Mouse (Mus musculus) liver, embryonic 15.5 days (tissue): Measurements from ENCODE around the gene Tab3. TPM values are rescaled to one million over a fixed set of nuclear protein-coding genes. Genes with fewer than 3 reads are reported as not detected.

Experiments used
- ATAC-seq: fragments of 200-750 bp; cut with Nextera tagmentation; 2 replicates; pipeline ENCODE4 v1.8.0; 2017; ENCODE audit warnings: moderate number of reproducible peaks, mild to moderate bottlenecking, moderate library complexity; ENCODE audit not compliant: insufficient read depth
- H3K27ac ChIP-seq: fragments of 300-500 bp; sonication (generic); replicated peaks from 2 replicates; pipeline ENCODE4 v1.5.1; 2015; ENCODE audit warnings: mild to moderate bottlenecking, inconsistent platforms
- H3K27me3 ChIP-seq: fragments of 300-500 bp; sonication (generic); 2 replicates; pipeline ENCODE4 v1.6.1; 2015; ENCODE audit warnings: mild to moderate bottlenecking, inconsistent platforms
- H3K36me3 ChIP-seq: fragments of 300-500 bp; sonication (generic); replicated peaks from 2 replicates; pipeline ENCODE4 v1.6.1; 2015; ENCODE audit warnings: moderate library complexity, mild to moderate bottlenecking, inconsistent platforms
- H3K4me1 ChIP-seq: fragments of 300-500 bp; sonication (generic); replicated peaks from 2 replicates; pipeline ENCODE4 v1.6.1; 2015; ENCODE audit warnings: inconsistent platforms
- H3K4me2 ChIP-seq: fragments of 300-500 bp; sonication (generic); 2 replicates; pipeline ENCODE4 v1.6.1; 2015; ENCODE audit warnings: moderate library complexity, mild to moderate bottlenecking, inconsistent platforms
- H3K4me3 ChIP-seq: fragments of 300-500 bp; sonication (generic); replicated peaks from 2 replicates; pipeline ENCODE4 v1.5.1; 2015; ENCODE audit warnings: mild to moderate bottlenecking, inconsistent platforms
- H3K9ac ChIP-seq: fragments of 300-500 bp; sonication (generic); 2 replicates; pipeline ENCODE4 v1.6.1; 2015; ENCODE audit warnings: moderate library complexity, mild to moderate bottlenecking, inconsistent platforms
- H3K9me3 ChIP-seq: fragments of 300-500 bp; sonication (generic); replicated peaks from 2 replicates; pipeline ENCODE4 v1.6.1; 2016; ENCODE audit warnings: inconsistent platforms
- WGBS: fragments of 180-500 bp; shearing (Covaris S2); methylation state at CpG from one replicate; pipeline ENCODE4 v1.1.7; 2015; ENCODE audit warnings: mixed read lengths; ENCODE audit not compliant: insufficient replicate concordance; 5-methylcytosine and 5-hydroxymethylcytosine counted together
- polyA plus RNA-seq: library from polyadenylated mRNA; unstranded; fragments of >200 nt; fragmentation: Nextera tagmentation; extraction: Ambion mirVana; gene quantifications from 2 replicates; pipeline ENCODE4 v1.2.1, GENCODE M21; 2015

Tab3 gene
- polyA plus RNA-seq, result 7.3 and 8.2 TPM in 2 replicates

GRCm38 (mm10) chrX:85573532-85574181 lies at the start of gene Tab3:
TSS of gene Tab3 (plus strand) at chrX:85574022.
- ATAC-seq, result peak; percentile 95
- H3K4me1 ChIP-seq, result peaks cover 14% of the 10 kb centered on the region
- H3K9ac ChIP-seq, result peak within 1 kb of the TSS; percentile 88
- H3K27me3 ChIP-seq, result peaks cover 5% of the 10 kb centered on the region
- H3K4me2 ChIP-seq, result peak within 1 kb of the TSS; percentile 72
- no peaks in the 10 kb centered on the region for H3K36me3 ChIP-seq
- WGBS, result 17% methylated on average over 58 of the region's 64 CpGs
- H3K27ac ChIP-seq, result peak within 1 kb of the TSS; percentile 94
- H3K9me3 ChIP-seq, result no peaks in the 10 kb centered on the region
- peak within 1 kb of the TSS; percentile 78 for H3K4me3 ChIP-seq

GRCm38 (mm10) chrX:85525545-85525944 lies 48.3 kb upstream of the Tab3 start:
- no peaks in the 10 kb centered on the region for H3K27me3 ChIP-seq
- no peak for ATAC-seq
- WGBS, result 29% methylated on average over 1 of the region's 1 CpGs
- H3K4me1 ChIP-seq, result no peaks in the 10 kb centered on the region
- no peaks in the 10 kb centered on the region for H3K36me3 ChIP-seq
- no peak overlapping the region for H3K4me3 ChIP-seq
- H3K27ac ChIP-seq, result no peak overlapping the region
- no peak overlapping the region for H3K4me2 ChIP-seq
- no peak overlapping the region for H3K9ac ChIP-seq
- H3K9me3 ChIP-seq, result no peaks in the 10 kb centered on the region

GRCm38 (mm10) chrX:85526263-85527019 lies 47.4 kb upstream of the Tab3 start:
- Histone ChIP-seq H3K9me3 (no peaks in the 10 kb centered on the region), H3K4me1 (no peaks in the 10 kb centered on the region), H3K9ac (no peak overlapping the region), H3K36me3 (no peaks in the 10 kb centered on the region), H3K4me2 (no peak overlapping the region), H3K27ac (no peak overlapping the region), H3K4me3 (no peak overlapping the region), H3K27me3 (no peaks in the 10 kb centered on the region)
- no peak for ATAC-seq
- WGBS, result 46% methylated on average over 5 of the region's 5 CpGs

DNA sequence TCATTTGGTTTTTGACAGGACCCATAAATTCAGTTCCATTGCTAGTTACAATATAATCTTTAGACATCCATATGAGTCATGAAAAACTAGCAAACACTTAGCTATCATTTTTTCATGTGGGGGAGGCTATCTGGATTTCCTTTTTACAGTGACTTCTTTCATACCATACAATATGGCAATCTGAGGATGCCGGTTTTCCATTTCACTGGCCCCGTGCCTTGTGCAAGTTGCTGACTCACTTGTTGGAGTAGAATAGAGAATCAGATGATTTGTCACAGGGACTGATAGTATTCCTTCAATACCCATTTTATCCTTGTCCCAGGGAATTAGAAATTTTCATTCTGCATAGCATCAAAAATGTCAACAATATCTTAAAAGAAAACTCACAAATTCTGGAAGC lies 14.9 kb upstream of the Tab3 start:
- Histone ChIP-seq H3K9me3 (no peaks in the 10 kb centered on the region), H3K4me3 (no peak overlapping the region), H3K4me2 (no peak overlapping the region), H3K27ac (no peak overlapping the region), H3K4me1 (no peaks in the 10 kb centered on the region), H3K36me3 (no peaks in the 10 kb centered on the region), H3K27me3 (no peaks in the 10 kb centered on the region), H3K9ac (no peak overlapping the region)
- ATAC-seq, result no peak
- WGBS, result 65% methylated on average over 2 of the region's 2 CpGs

GRCm38 (mm10) chrX:85566256-85566655 lies 7.6 kb upstream of the Tab3 start:
- no peak overlapping the region for H3K27ac ChIP-seq
- ATAC-seq, result no peak
- peaks cover 7% of the 10 kb centered on the region for H3K27me3 ChIP-seq
- H3K9ac ChIP-seq, result no peak overlapping the region
- no peaks in the 10 kb centered on the region for H3K4me1 ChIP-seq
- 67% methylated on average over 4 of the region's 4 CpGs for WGBS
- no peaks in the 10 kb centered on the region for H3K36me3 ChIP-seq
- no peak overlapping the region for H3K4me3 ChIP-seq
- H3K9me3 ChIP-seq, result no peaks in the 10 kb centered on the region
- H3K4me2 ChIP-seq, result no peak overlapping the region

- Histone ChIP-seq H3K4me2 (peak overlapping the region; percentile 63), H3K36me3 (no peaks in the 10 kb centered on the region), H3K4me1 (peaks cover 18% of the 10 kb centered on the region), H3K27me3 (peaks cover 5% of the 10 kb centered on the region), H3K9me3 (no peaks in the 10 kb centered on the region), H3K9ac (peak overlapping the region; percentile 88), H3K27ac (peak overlapping the region; percentile 94), H3K4me3 (peak overlapping the region; percentile 78)
- peak; percentile 56 for ATAC-seq
- WGBS, result 8% methylated on average over 28 of the region's 34 CpGs
Measured at GRCm38 (mm10) chrX:85574182-85574541, 340 bp downstream of the Tab3 start.

DNA sequence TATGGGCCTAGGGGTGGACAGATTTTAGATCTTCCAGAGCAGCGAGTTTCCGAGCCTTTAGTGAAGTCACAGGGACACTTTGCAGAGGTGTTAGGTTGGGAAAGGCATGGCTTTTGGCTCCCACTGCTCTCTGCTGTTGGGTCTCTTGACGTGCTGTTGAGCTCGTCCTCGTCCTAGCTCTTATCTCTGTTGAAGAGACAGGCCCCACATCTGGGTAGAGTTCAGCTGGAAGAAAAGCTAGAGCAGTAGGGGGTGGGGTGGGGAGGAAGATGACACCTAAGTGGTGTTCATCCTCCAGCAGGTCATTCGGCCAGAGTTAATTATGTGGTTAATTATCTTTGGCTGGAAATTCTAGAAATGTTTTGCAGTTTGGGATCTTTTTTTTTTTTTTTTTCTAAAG lies 2.5 kb downstream of the Tab3 start:
- Histone ChIP-seq H3K4me1 (peaks cover 35% of the 10 kb centered on the region), H3K9me3 (no peaks in the 10 kb centered on the region), H3K4me3 (peak overlapping the region; percentile 46), H3K4me2 (peak overlapping the region; percentile 63), H3K27ac (peak overlapping the region; percentile 88), H3K36me3 (no peaks in the 10 kb centered on the region), H3K9ac (peak overlapping the region; percentile 50), H3K27me3 (no peaks in the 10 kb centered on the region)
- ATAC-seq, result peak; percentile 37
- 25% methylated on average over 6 of the region's 6 CpGs for WGBS

- Histone ChIP-seq H3K36me3 (no peaks in the 10 kb centered on the region), H3K9ac (no peak overlapping the region), H3K4me3 (no peak overlapping the region), H3K27ac (peak overlapping the region; percentile 68), H3K4me1 (peaks cover 39% of the 10 kb centered on the region), H3K27me3 (no peaks in the 10 kb centered on the region), H3K4me2 (peak overlapping the region; percentile 10; the same call in 1 of the 2 replicates), H3K9me3 (no peaks in the 10 kb centered on the region)
- 24% methylated on average over 2 of the region's 2 CpGs for WGBS
- ATAC-seq, result peak; percentile 45
Measured at GRCm38 (mm10) chrX:85580768-85581167, 6.9 kb downstream of the Tab3 start.

DNA sequence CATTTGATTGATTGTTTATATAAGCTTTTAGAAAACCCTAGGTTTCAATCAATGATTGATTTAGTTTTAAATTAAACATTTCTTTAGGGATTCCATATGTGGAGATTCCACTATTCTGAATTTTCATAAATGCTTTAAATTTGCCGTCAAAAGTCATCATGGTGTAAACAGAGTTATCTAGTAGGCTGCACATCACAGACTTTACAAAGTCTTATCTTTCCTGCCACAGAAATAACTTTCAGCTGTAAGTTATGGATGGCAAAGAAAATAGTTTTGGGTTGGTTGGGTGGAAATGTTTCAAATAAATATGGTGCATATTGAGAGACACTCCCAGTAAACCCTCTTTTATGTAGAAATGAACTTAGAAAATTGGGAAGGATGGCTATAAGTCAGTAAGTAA lies 8.7 kb downstream of the Tab3 start:
- H3K4me1 ChIP-seq, result peaks cover 34% of the 10 kb centered on the region
- H3K27me3 ChIP-seq, result no peaks in the 10 kb centered on the region
- H3K36me3 ChIP-seq, result no peaks in the 10 kb centered on the region
- no peak overlapping the region for H3K9ac ChIP-seq
- 24% methylated on average over 1 of the region's 1 CpGs for WGBS
- H3K9me3 ChIP-seq, result no peaks in the 10 kb centered on the region
- ATAC-seq, result peak; percentile 75
- no peak overlapping the region for H3K4me3 ChIP-seq
- H3K27ac ChIP-seq, result no peak overlapping the region
- no peak overlapping the region for H3K4me2 ChIP-seq

DNA sequence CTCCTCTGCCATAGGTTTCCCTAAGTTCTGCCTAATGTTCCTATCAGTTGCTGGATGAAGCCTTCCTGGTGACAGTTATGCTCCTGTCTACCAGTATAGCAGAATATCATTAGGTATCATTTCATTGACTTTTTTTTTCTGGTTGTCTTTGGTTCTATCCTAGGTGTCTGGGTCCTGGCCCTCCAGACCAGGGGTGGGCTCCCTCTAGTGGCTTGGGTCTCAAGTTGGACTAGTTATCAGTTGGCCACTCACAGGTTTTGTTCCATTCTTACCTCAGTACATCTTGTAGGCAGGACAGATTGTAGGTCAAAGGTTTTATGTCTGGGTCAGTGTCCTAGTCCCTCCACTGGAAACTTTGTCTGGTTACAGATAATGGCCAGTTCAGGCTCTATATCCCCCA lies 11.8 kb downstream of the Tab3 start:
- no peaks in the 10 kb centered on the region for H3K9me3 ChIP-seq
- ATAC-seq, result no peak; the same call in 1 of the 2 replicates
- H3K4me3 ChIP-seq, result no peak overlapping the region
- H3K27ac ChIP-seq, result 0 out of 2 replicates have a peak overlapping the region, but pooled peaks have one; percentile 24
- no peak overlapping the region for H3K9ac ChIP-seq
- no peaks in the 10 kb centered on the region for H3K36me3 ChIP-seq
- no peaks in the 10 kb centered on the region for H3K27me3 ChIP-seq
- no peak overlapping the region for H3K4me2 ChIP-seq
- H3K4me1 ChIP-seq, result peaks cover 11% of the 10 kb centered on the region

GRCm38 (mm10) chrX:85614701-85615100 lies 40.9 kb downstream of the Tab3 start:
- Histone ChIP-seq H3K27me3 (no peaks in the 10 kb centered on the region), H3K36me3 (0 out of 2 replicates have a peak, but pooled peaks cover 15% of the 10 kb centered on the region), H3K4me1 (peaks cover 6% of the 10 kb centered on the region; the same call in 1 of the 2 replicates), H3K9me3 (no peaks in the 10 kb centered on the region), H3K4me2 (peak overlapping the region; percentile 49), H3K4me3 (peak overlapping the region; percentile 52), H3K9ac (peak overlapping the region; percentile 27; the same call in 1 of the 2 replicates), H3K27ac (peak overlapping the region; percentile 93)
- peak; percentile 100 for ATAC-seq
- 27% methylated on average over 2 of the region's 2 CpGs for WGBS
